Mouse (Mus musculus): ENCODE measurements around the gene Gng13. TPM values are rescaled to one million over a fixed set of nuclear protein-coding genes. Genes with fewer than 3 reads are reported as not detected.

The Gng13 gene
- polyA plus RNA-seq, 1 experiment from 2014 or later = 0.40 TPM

GRCm38 (mm10) chr17:25749314-25749713 lies 32.3 kb downstream of the Gng13 start:
- Histone ChIP-seq H3K4me2 (replicated peaks; ENCODE audit: low read depth, low read length) (no peak overlapping the region), H3K9me3 (ENCODE audit: low read length) (no peaks in the 10 kb centered on the region), H3K4me3 (ENCODE audit: low read length) (no peak overlapping the region), H3K36me3 (ENCODE audit: insufficient read depth, low read length) (no peaks in the 10 kb centered on the region), H3K4me1 (ENCODE audit: insufficient read depth, low read length) (no peaks in the 10 kb centered on the region), H3K9ac (replicated peaks; ENCODE audit: low read length) (no peak overlapping the region), H3K27ac (ENCODE audit: low read length) (no peak overlapping the region), H3K27me3 (ENCODE audit: insufficient read depth, low read length) (no peaks in the 10 kb centered on the region)
- ATAC-seq (ENCODE audit: low FRiP score, low TSS enrichment) = no peak
- 87% methylated on average over 6 of the region's 6 CpGs for WGBS

GRCm38 (mm10) chr17:25751446-25751845 lies 34.5 kb downstream of the Gng13 start:
- no peak overlapping the region for H3K9ac ChIP-seq (replicated peaks; ENCODE audit: low read length)
- H3K27ac ChIP-seq (ENCODE audit: low read length) = no peak overlapping the region
- H3K36me3 ChIP-seq (ENCODE audit: insufficient read depth, low read length) = no peaks in the 10 kb centered on the region
- 17% methylated on average over 5 of the region's 5 CpGs for WGBS
- H3K27me3 ChIP-seq (ENCODE audit: insufficient read depth, low read length) = no peaks in the 10 kb centered on the region
- H3K4me3 ChIP-seq (ENCODE audit: low read length) = no peak overlapping the region
- ATAC-seq (ENCODE audit: low FRiP score, low TSS enrichment) = no peak
- H3K4me1 ChIP-seq (ENCODE audit: insufficient read depth, low read length) = no peaks in the 10 kb centered on the region
- H3K9me3 ChIP-seq (ENCODE audit: low read length) = no peaks in the 10 kb centered on the region
- no peak overlapping the region for H3K4me2 ChIP-seq (replicated peaks; ENCODE audit: low read depth, low read length)

- ATAC-seq (ENCODE audit: low FRiP score, low TSS enrichment) = no peak
- no peak within 1 kb of the TSS for H3K4me3 ChIP-seq (ENCODE audit: low read length)
- WGBS = 87% methylated on average over 9 of the region's 9 CpGs
- H3K4me1 ChIP-seq (ENCODE audit: insufficient read depth, low read length) = no peaks in the 10 kb centered on the region
- no peaks in the 10 kb centered on the region for H3K36me3 ChIP-seq (ENCODE audit: insufficient read depth, low read length)
- no peak within 1 kb of the TSS for H3K9ac ChIP-seq (replicated peaks; ENCODE audit: low read length)
- H3K27me3 ChIP-seq (ENCODE audit: insufficient read depth, low read length) = no peaks in the 10 kb centered on the region
- no peaks in the 10 kb centered on the region for H3K9me3 ChIP-seq (ENCODE audit: low read length)
- H3K27ac ChIP-seq (ENCODE audit: low read length) = no peak within 1 kb of the TSS
- H3K4me2 ChIP-seq (replicated peaks; ENCODE audit: low read depth, low read length) = no peak within 1 kb of the TSS
Observed at GRCm38 (mm10) chr17:25754241-25754640, 37.3 kb downstream of the Gng13 start, which contains the start of gene Msln. TSS of gene Msln (minus strand) at chr17:25754378.

- ATAC-seq (ENCODE audit: low FRiP score, low TSS enrichment) = no peak
- Histone ChIP-seq H3K4me1 (ENCODE audit: insufficient read depth, low read length) (no peaks in the 10 kb centered on the region), H3K4me2 (replicated peaks; ENCODE audit: low read depth, low read length) (no peak overlapping the region), H3K9me3 (ENCODE audit: low read length) (no peaks in the 10 kb centered on the region), H3K27me3 (ENCODE audit: insufficient read depth, low read length) (no peaks in the 10 kb centered on the region), H3K9ac (replicated peaks; ENCODE audit: low read length) (no peak overlapping the region), H3K36me3 (ENCODE audit: insufficient read depth, low read length) (no peaks in the 10 kb centered on the region), H3K4me3 (ENCODE audit: low read length) (no peak overlapping the region), H3K27ac (ENCODE audit: low read length) (no peak overlapping the region)
- WGBS = 82% methylated on average over 4 of the region's 4 CpGs
Observed at GRCm38 (mm10) chr17:25755086-25755485, 38.1 kb downstream of the Gng13 start.

GRCm38 (mm10) chr17:25755627-25756377 lies 38.8 kb downstream of the Gng13 start:
- H3K27ac ChIP-seq (ENCODE audit: low read length) = no peak overlapping the region
- no peaks in the 10 kb centered on the region for H3K36me3 ChIP-seq (ENCODE audit: insufficient read depth, low read length)
- H3K27me3 ChIP-seq (ENCODE audit: insufficient read depth, low read length) = no peaks in the 10 kb centered on the region
- no peaks in the 10 kb centered on the region for H3K4me1 ChIP-seq (ENCODE audit: insufficient read depth, low read length)
- H3K9ac ChIP-seq (replicated peaks; ENCODE audit: low read length) = no peak overlapping the region
- H3K9me3 ChIP-seq (ENCODE audit: low read length) = no peaks in the 10 kb centered on the region
- no peak overlapping the region for H3K4me2 ChIP-seq (replicated peaks; ENCODE audit: low read depth, low read length)
- H3K4me3 ChIP-seq (ENCODE audit: low read length) = no peak overlapping the region
- 19% methylated on average over 4 of the region's 4 CpGs for WGBS
- ATAC-seq (ENCODE audit: low FRiP score, low TSS enrichment) = peak; percentile 64; the same call in 1 of the 2 replicates

- Histone ChIP-seq H3K36me3 (ENCODE audit: insufficient read depth, low read length) (no peaks in the 10 kb centered on the region), H3K27me3 (ENCODE audit: insufficient read depth, low read length) (no peaks in the 10 kb centered on the region), H3K9me3 (ENCODE audit: low read length) (no peaks in the 10 kb centered on the region), H3K4me3 (ENCODE audit: low read length) (no peak overlapping the region), H3K27ac (ENCODE audit: low read length) (no peak overlapping the region), H3K4me1 (ENCODE audit: insufficient read depth, low read length) (no peaks in the 10 kb centered on the region), H3K9ac (replicated peaks; ENCODE audit: low read length) (no peak overlapping the region), H3K4me2 (replicated peaks; ENCODE audit: low read depth, low read length) (no peak overlapping the region)
- 74% methylated on average over 9 of the region's 9 CpGs for WGBS
- ATAC-seq (ENCODE audit: low FRiP score, low TSS enrichment) = 0 out of 2 replicates have a peak, but pooled peaks have one; percentile 36
Observed at GRCm38 (mm10) chr17:25756378-25757242, 39.6 kb downstream of the Gng13 start.

- Histone ChIP-seq H3K9me3 (ENCODE audit: low read length) (no peaks in the 10 kb centered on the region), H3K27ac (ENCODE audit: low read length) (no peak overlapping the region), H3K36me3 (ENCODE audit: insufficient read depth, low read length) (no peaks in the 10 kb centered on the region), H3K4me2 (replicated peaks; ENCODE audit: low read depth, low read length) (no peak overlapping the region), H3K27me3 (ENCODE audit: insufficient read depth, low read length) (no peaks in the 10 kb centered on the region), H3K4me3 (ENCODE audit: low read length) (no peak overlapping the region), H3K9ac (replicated peaks; ENCODE audit: low read length) (no peak overlapping the region), H3K4me1 (ENCODE audit: insufficient read depth, low read length) (no peaks in the 10 kb centered on the region)
- WGBS = 53% methylated on average over 3 of the region's 3 CpGs
- no peak for ATAC-seq (ENCODE audit: low FRiP score, low TSS enrichment)
Observed at GRCm38 (mm10) chr17:25757691-25758090, 40.7 kb downstream of the Gng13 start.

- H3K36me3 ChIP-seq (ENCODE audit: insufficient read depth, low read length) = no peaks in the 10 kb centered on the region
- H3K9me3 ChIP-seq (ENCODE audit: low read length) = no peaks in the 10 kb centered on the region
- no peaks in the 10 kb centered on the region for H3K27me3 ChIP-seq (ENCODE audit: insufficient read depth, low read length)
- no peak overlapping the region for H3K4me3 ChIP-seq (ENCODE audit: low read length)
- no peak for ATAC-seq (ENCODE audit: low FRiP score, low TSS enrichment)
- H3K9ac ChIP-seq (replicated peaks; ENCODE audit: low read length) = no peak overlapping the region
- H3K4me1 ChIP-seq (ENCODE audit: insufficient read depth, low read length) = no peaks in the 10 kb centered on the region
- no peak overlapping the region for H3K27ac ChIP-seq (ENCODE audit: low read length)
- WGBS = 74% methylated on average over 8 of the region's 8 CpGs
- no peak overlapping the region for H3K4me2 ChIP-seq (replicated peaks; ENCODE audit: low read depth, low read length)
Observed at GRCm38 (mm10) chr17:25760148-25760547, 43.2 kb downstream of the Gng13 start.

GRCm38 (mm10) chr17:25761561-25761970 lies 44.6 kb downstream of the Gng13 start:
- H3K4me2 ChIP-seq (replicated peaks; ENCODE audit: low read depth, low read length) = no peak overlapping the region
- no peaks in the 10 kb centered on the region for H3K27me3 ChIP-seq (ENCODE audit: insufficient read depth, low read length)
- H3K4me1 ChIP-seq (ENCODE audit: insufficient read depth, low read length) = no peaks in the 10 kb centered on the region
- no peaks in the 10 kb centered on the region for H3K9me3 ChIP-seq (ENCODE audit: low read length)
- H3K27ac ChIP-seq (ENCODE audit: low read length) = no peak overlapping the region
- no peak for ATAC-seq (ENCODE audit: low FRiP score, low TSS enrichment)
- no peak overlapping the region for H3K4me3 ChIP-seq (ENCODE audit: low read length)
- 55% methylated on average over 4 of the region's 4 CpGs for WGBS
- H3K36me3 ChIP-seq (ENCODE audit: insufficient read depth, low read length) = no peaks in the 10 kb centered on the region
- no peak overlapping the region for H3K9ac ChIP-seq (replicated peaks; ENCODE audit: low read length)

- no peaks in the 10 kb centered on the region for H3K36me3 ChIP-seq (ENCODE audit: insufficient read depth, low read length)
- ATAC-seq (ENCODE audit: low FRiP score, low TSS enrichment) = no peak
- 31% methylated on average over 3 of the region's 3 CpGs for WGBS
Observed at GRCm38 (mm10) chr17:25762591-25762990, 45.6 kb downstream of the Gng13 start.

More at GRCm38 (mm10) chr17:25762591-25762990, 45.6 kb downstream of the Gng13 start:
- Histone ChIP-seq H3K4me3 (ENCODE audit: low read length) (no peak overlapping the region), H3K9ac (replicated peaks; ENCODE audit: low read length) (no peak overlapping the region), H3K4me2 (replicated peaks; ENCODE audit: low read depth, low read length) (no peak overlapping the region), H3K27ac (ENCODE audit: low read length) (no peak overlapping the region), H3K4me1 (ENCODE audit: insufficient read depth, low read length) (no peaks in the 10 kb centered on the region), H3K9me3 (ENCODE audit: low read length) (no peaks in the 10 kb centered on the region), H3K27me3 (ENCODE audit: insufficient read depth, low read length) (0 out of 2 replicates have a peak, but pooled peaks cover 2% of the 10 kb centered on the region)

Measured in kidney, embryonic 16.5 days (tissue).